Mouse (Mus musculus) intestine, embryonic 15.5 days (tissue): ENCODE data around the gene Zfp536. TPM values are rescaled to one million over a fixed set of nuclear protein-coding genes. Genes with fewer than 3 reads are reported as not detected.
A peak's percentile ranks its signal among the peaks of the same experiment; 100 is the strongest.

Experiments used
- ATAC-seq: fragments of 200-750 bp; cut with Nextera tagmentation; 2 replicates; pipeline ENCODE4 v1.8.0; 2017; ENCODE audit warnings: moderate TSS enrichment, moderate library complexity
- H3K27ac ChIP-seq: fragments of 300-500 bp; sonication (generic); 2 replicates; pipeline ENCODE4 v1.5.1; 2015; ENCODE audit warnings: mild to moderate bottlenecking, inconsistent platforms
- H3K27me3 ChIP-seq: fragments of 300-500 bp; sonication (generic); replicated peaks from 2 replicates; pipeline ENCODE4 v1.6.1; 2015; ENCODE audit warnings: inconsistent platforms
- H3K36me3 ChIP-seq: fragments of 300-500 bp; sonication (generic); 2 replicates; pipeline ENCODE4 v1.6.1; 2015; ENCODE audit warnings: inconsistent platforms
- H3K4me1 ChIP-seq: fragments of 300-500 bp; sonication (generic); replicated peaks from 2 replicates; pipeline ENCODE4 v1.6.1; 2015; ENCODE audit warnings: inconsistent platforms
- H3K4me2 ChIP-seq: fragments of 300-500 bp; sonication (generic); replicated peaks from 2 replicates; pipeline ENCODE4 v1.6.1; 2015; ENCODE audit warnings: mild to moderate bottlenecking, inconsistent platforms
- H3K4me3 ChIP-seq: fragments of 300-500 bp; sonication (generic); replicated peaks from 2 replicates; pipeline ENCODE4 v1.5.1; 2015; ENCODE audit warnings: inconsistent platforms
- H3K9ac ChIP-seq: fragments of 300-500 bp; sonication (generic); 2 replicates; pipeline ENCODE4 v1.6.1; 2015; ENCODE audit warnings: inconsistent platforms
- H3K9me3 ChIP-seq: fragments of 300-500 bp; sonication (generic); 2 replicates; pipeline ENCODE4 v1.6.1; 2016; ENCODE audit warnings: inconsistent platforms
- WGBS: fragments of 180-500 bp; shearing (Covaris S2); methylation state at CpG from one replicate; pipeline ENCODE4 v1.1.7; 2015; 5-methylcytosine and 5-hydroxymethylcytosine counted together
- polyA plus RNA-seq: library from polyadenylated mRNA; unstranded; fragments of >200 nt; fragmentation: Nextera tagmentation; extraction: Ambion mirVana; gene quantifications from 2 replicates; pipeline ENCODE4 v1.2.1, GENCODE M21; 2015

The Zfp536 gene
- polyA plus RNA-seq, 1 experiment from 2014 or later: 9.4 TPM

GRCm38 (mm10) chr7:37471726-37472125 lies 301.7 kb downstream of the Zfp536 start:
- no peaks in the 10 kb centered on the region for H3K36me3 ChIP-seq
- no peak overlapping the region for H3K9ac ChIP-seq
- H3K9me3 ChIP-seq: no peaks in the 10 kb centered on the region
- H3K27me3 ChIP-seq: no peaks in the 10 kb centered on the region
- H3K4me2 ChIP-seq: no peak overlapping the region
- no peak for ATAC-seq
- no peak overlapping the region for H3K27ac ChIP-seq
- 60% methylated on average over 8 of the region's 8 CpGs for WGBS
- H3K4me3 ChIP-seq: no peak overlapping the region
- no peaks in the 10 kb centered on the region for H3K4me1 ChIP-seq

- WGBS: 39% methylated on average over 9 of the region's 9 CpGs
- H3K4me3 ChIP-seq: no peak overlapping the region
- 0 out of 2 replicates have a peak, but pooled peaks cover 4% of the 10 kb centered on the region for H3K4me1 ChIP-seq
- no peaks in the 10 kb centered on the region for H3K36me3 ChIP-seq
- no peak overlapping the region; the same call in 1 of the 2 replicates for H3K27ac ChIP-seq
- peak; percentile 31; the same call in 1 of the 2 replicates for ATAC-seq
- H3K9ac ChIP-seq: no peak overlapping the region
- no peaks in the 10 kb centered on the region for H3K9me3 ChIP-seq
- no peaks in the 10 kb centered on the region for H3K27me3 ChIP-seq
- no peak overlapping the region for H3K4me2 ChIP-seq
Measured at GRCm38 (mm10) chr7:37466477-37467243, 306.8 kb downstream of the Zfp536 start.

- ATAC-seq: no peak
- H3K4me3 ChIP-seq: no peak overlapping the region
- 44% methylated on average over 7 of the region's 7 CpGs for WGBS
Measured at GRCm38 (mm10) chr7:37464186-37464721, 309.2 kb downstream of the Zfp536 start.

GRCm38 (mm10) chr7:37447523-37447922 lies 325.9 kb downstream of the Zfp536 start:
- 85% methylated on average over 3 of the region's 3 CpGs for WGBS
- Histone ChIP-seq H3K9me3 (no peaks in the 10 kb centered on the region), H3K27ac (no peak overlapping the region), H3K9ac (no peak overlapping the region), H3K4me2 (no peak overlapping the region), H3K27me3 (no peaks in the 10 kb centered on the region), H3K4me1 (no peaks in the 10 kb centered on the region), H3K36me3 (no peaks in the 10 kb centered on the region), H3K4me3 (no peak overlapping the region)
- no peak for ATAC-seq

More at GRCm38 (mm10) chr7:37464186-37464721, 309.2 kb downstream of the Zfp536 start:
- H3K4me1 ChIP-seq: 0 out of 2 replicates have a peak, but pooled peaks cover 4% of the 10 kb centered on the region
- no peaks in the 10 kb centered on the region for H3K36me3 ChIP-seq
- H3K4me2 ChIP-seq: no peak overlapping the region
- H3K27ac ChIP-seq: no peak overlapping the region
- H3K27me3 ChIP-seq: no peaks in the 10 kb centered on the region
- no peak overlapping the region for H3K9ac ChIP-seq
- no peaks in the 10 kb centered on the region for H3K9me3 ChIP-seq

GRCm38 (mm10) chr7:37439912-37440311 lies 333.5 kb downstream of the Zfp536 start:
- no peak overlapping the region for H3K27ac ChIP-seq
- no peak overlapping the region for H3K9ac ChIP-seq
- H3K36me3 ChIP-seq: no peaks in the 10 kb centered on the region
- no peaks in the 10 kb centered on the region for H3K4me1 ChIP-seq
- H3K9me3 ChIP-seq: no peaks in the 10 kb centered on the region
- no peak overlapping the region for H3K4me2 ChIP-seq
- no peak overlapping the region for H3K4me3 ChIP-seq
- H3K27me3 ChIP-seq: no peaks in the 10 kb centered on the region
- no peak for ATAC-seq
- 87% methylated on average over 13 of the region's 13 CpGs for WGBS

- H3K9ac ChIP-seq: no peak overlapping the region
- no peaks in the 10 kb centered on the region for H3K9me3 ChIP-seq
- H3K36me3 ChIP-seq: no peaks in the 10 kb centered on the region
- H3K4me1 ChIP-seq: no peaks in the 10 kb centered on the region
- ATAC-seq: no peak
- no peaks in the 10 kb centered on the region for H3K27me3 ChIP-seq
- WGBS: 67% methylated on average over 16 of the region's 16 CpGs
- no peak overlapping the region for H3K4me2 ChIP-seq
- no peak overlapping the region for H3K4me3 ChIP-seq
- H3K27ac ChIP-seq: no peak overlapping the region
Measured at GRCm38 (mm10) chr7:37439117-37439844, 334.2 kb downstream of the Zfp536 start.

- Histone ChIP-seq H3K9ac (no peak overlapping the region), H3K36me3 (no peaks in the 10 kb centered on the region), H3K27me3 (no peaks in the 10 kb centered on the region), H3K4me3 (no peak overlapping the region), H3K27ac (no peak overlapping the region), H3K4me2 (no peak overlapping the region), H3K4me1 (no peaks in the 10 kb centered on the region), H3K9me3 (no peaks in the 10 kb centered on the region)
- WGBS: 76% methylated on average over 3 of the region's 3 CpGs
- ATAC-seq: no peak
Measured at GRCm38 (mm10) chr7:37437887-37438286, 335.6 kb downstream of the Zfp536 start.

GRCm38 (mm10) chr7:37433156-37433555 lies 340.3 kb downstream of the Zfp536 start:
- H3K4me2 ChIP-seq: no peak overlapping the region
- no peak overlapping the region for H3K4me3 ChIP-seq
- WGBS: 48% methylated on average over 7 of the region's 7 CpGs
- no peaks in the 10 kb centered on the region for H3K4me1 ChIP-seq
- no peaks in the 10 kb centered on the region for H3K27me3 ChIP-seq
- ATAC-seq: no peak
- no peak overlapping the region for H3K9ac ChIP-seq
- H3K27ac ChIP-seq: no peak overlapping the region
- no peaks in the 10 kb centered on the region for H3K9me3 ChIP-seq
- no peaks in the 10 kb centered on the region for H3K36me3 ChIP-seq

GRCm38 (mm10) chr7:37431471-37431870 lies 342.0 kb downstream of the Zfp536 start:
- ATAC-seq: no peak
- WGBS: 74% methylated on average over 10 of the region's 10 CpGs
- no peak overlapping the region for H3K4me2 ChIP-seq

GRCm38 (mm10) chr7:37426061-37426460 lies 347.4 kb downstream of the Zfp536 start:
- H3K4me1 ChIP-seq: no peaks in the 10 kb centered on the region
- no peak overlapping the region for H3K27ac ChIP-seq
- H3K27me3 ChIP-seq: no peaks in the 10 kb centered on the region
- no peaks in the 10 kb centered on the region for H3K9me3 ChIP-seq
- H3K4me3 ChIP-seq: no peak overlapping the region
- H3K9ac ChIP-seq: no peak overlapping the region
- ATAC-seq: no peak
- no peak overlapping the region for H3K4me2 ChIP-seq
- no peaks in the 10 kb centered on the region for H3K36me3 ChIP-seq

More at GRCm38 (mm10) chr7:37431471-37431870, 342.0 kb downstream of the Zfp536 start:
- H3K4me3 ChIP-seq: no peak overlapping the region
- no peaks in the 10 kb centered on the region for H3K27me3 ChIP-seq
- no peak overlapping the region for H3K27ac ChIP-seq
- H3K9ac ChIP-seq: no peak overlapping the region
- no peaks in the 10 kb centered on the region for H3K9me3 ChIP-seq
- no peaks in the 10 kb centered on the region for H3K36me3 ChIP-seq
- H3K4me1 ChIP-seq: no peaks in the 10 kb centered on the region

GRCm38 (mm10) chr7:37422966-37423365 lies 350.5 kb downstream of the Zfp536 start:
- WGBS: 80% methylated on average over 2 of the region's 2 CpGs
- no peak for ATAC-seq
- no peak overlapping the region for H3K27ac ChIP-seq
- H3K4me1 ChIP-seq: no peaks in the 10 kb centered on the region
- H3K4me2 ChIP-seq: no peak overlapping the region
- H3K9ac ChIP-seq: no peak overlapping the region
- no peaks in the 10 kb centered on the region for H3K36me3 ChIP-seq
- H3K9me3 ChIP-seq: no peaks in the 10 kb centered on the region
- no peaks in the 10 kb centered on the region for H3K27me3 ChIP-seq
- no peak overlapping the region for H3K4me3 ChIP-seq
